Mouse (Mus musculus) central nervous system, embryonic 11.5 days (tissue): ENCODE measurements around the gene Shisa3. TPM values are rescaled to one million over a fixed set of nuclear protein-coding genes. Genes with fewer than 3 reads are reported as not detected.

Experiments used
- polyA plus RNA-seq: library from polyadenylated mRNA; depleted of rRNA; stranded (reverse); fragments of >200 nt; gene quantifications from 2 replicates; pipeline ENCODE4 v1.2.3, GENCODE M21; 2012; rRNA removed

The Shisa3 gene
- 11.8 and 16.1 TPM in 2 replicates for polyA plus RNA-seq

GRCm38 (mm10) chr5:67607804-67608673 lies at the start of gene Shisa3:
Gene Shisa3, plus strand, starts transcription at chr5:67607882.

Other genes starting within 250 kb of the Shisa3 start
- 4.4 and 4.9 TPM in 2 replicates for gene Bend4, start 179.6 kb upstream of the Shisa3 start, polyA plus RNA-seq
- gene Atp8a1, start 239.6 kb downstream of the Shisa3 start, polyA plus RNA-seq: 16.9 and 20.1 TPM in 2 replicates